Mouse (Mus musculus): ENCODE measurements around the gene Hist2h3c2. TPM values are rescaled to one million over a fixed set of nuclear protein-coding genes. Genes with fewer than 3 reads are reported as not detected.

The Hist2h3c2 gene
- polyA plus RNA-seq, 1 experiment = 1,020 TPM

DNA sequence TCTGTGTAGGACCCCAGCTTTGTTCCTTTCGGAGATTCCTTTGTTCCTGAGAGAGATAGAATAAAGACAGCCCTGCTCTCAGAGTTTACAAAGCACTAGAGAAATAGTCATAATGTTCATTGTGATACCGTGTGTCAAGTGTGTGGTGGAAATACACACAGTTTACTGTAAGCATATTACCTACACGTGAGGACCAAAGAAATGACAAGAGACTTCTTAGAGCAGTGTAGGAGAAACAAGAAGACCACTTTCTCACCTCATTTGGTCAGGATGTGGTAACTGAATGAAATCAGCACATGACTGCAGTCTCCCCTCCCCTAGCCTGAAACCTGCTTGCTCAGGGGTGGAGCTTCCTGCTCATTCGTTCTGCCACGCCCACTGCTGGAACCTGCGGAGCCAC, 40.7 kb downstream of the Hist2h3c2 start:
- Histone ChIP-seq H3K27ac (ENCODE audit: control insufficient read depth, insufficient read depth, low read length) (peak overlapping the region; percentile 96), H3K36me3 (ENCODE audit: control insufficient read depth, insufficient read depth, low read length) (no peaks in the 10 kb centered on the region), H3K27me3 (ENCODE audit: control insufficient read depth, insufficient read depth, low read length) (no peaks in the 10 kb centered on the region), H3K4me3 (ENCODE audit: control insufficient read depth, insufficient read depth, low read length) (peak overlapping the region; percentile 27; the same call in 1 of the 2 replicates), H3K4me1 (replicated peaks; ENCODE audit: control insufficient read depth, insufficient read depth, low read length) (peaks cover 22% of the 10 kb centered on the region)
- DNase-seq = peak; percentile 51
- WGBS = 2% methylated on average over 6 of the region's 6 CpGs
- TF ChIP-seq CTCF (IDR thresholded peaks at IDR 0.05; ENCODE audit: borderline replicate concordance, control insufficient read depth, extremely low read depth, insufficient read depth, low read length, poor library complexity) (no peak), POLR2A (IDR thresholded peaks at IDR 0.05; ENCODE audit: control insufficient read depth, extremely low read depth, insufficient read depth, low read length, poor library complexity) (no peak)

DNA sequence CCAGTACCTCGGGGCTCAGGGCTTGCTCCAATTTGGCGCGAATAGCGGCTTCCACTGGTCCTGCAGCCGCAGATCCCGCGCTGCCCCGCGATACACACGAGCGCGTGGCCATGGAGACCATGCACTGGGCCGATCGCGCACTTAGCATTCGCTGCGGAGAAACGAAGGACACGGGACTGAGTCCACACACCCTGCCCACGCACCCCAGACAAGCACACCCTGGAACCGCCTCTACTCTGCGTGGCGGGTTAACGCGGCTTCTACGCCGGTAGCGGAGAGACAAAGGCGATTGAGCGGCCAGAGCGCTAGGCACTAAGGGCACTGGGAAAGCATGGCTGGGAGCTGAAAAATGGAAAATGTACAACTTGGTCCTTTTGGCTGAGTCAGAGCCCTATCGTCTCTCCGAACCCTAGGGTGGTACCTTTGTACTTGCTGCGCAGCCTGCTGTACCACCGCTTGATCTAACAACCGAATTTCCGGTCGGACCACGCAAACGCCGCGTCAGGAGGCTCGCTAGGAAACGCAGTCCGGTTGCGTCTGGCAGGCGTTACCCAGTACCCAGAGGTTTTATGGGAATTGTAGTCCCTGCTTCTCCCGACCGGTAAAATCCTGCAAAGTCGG, 41.7 kb downstream of the Hist2h3c2 start:
- DNase-seq = peak; percentile 84

DNA sequence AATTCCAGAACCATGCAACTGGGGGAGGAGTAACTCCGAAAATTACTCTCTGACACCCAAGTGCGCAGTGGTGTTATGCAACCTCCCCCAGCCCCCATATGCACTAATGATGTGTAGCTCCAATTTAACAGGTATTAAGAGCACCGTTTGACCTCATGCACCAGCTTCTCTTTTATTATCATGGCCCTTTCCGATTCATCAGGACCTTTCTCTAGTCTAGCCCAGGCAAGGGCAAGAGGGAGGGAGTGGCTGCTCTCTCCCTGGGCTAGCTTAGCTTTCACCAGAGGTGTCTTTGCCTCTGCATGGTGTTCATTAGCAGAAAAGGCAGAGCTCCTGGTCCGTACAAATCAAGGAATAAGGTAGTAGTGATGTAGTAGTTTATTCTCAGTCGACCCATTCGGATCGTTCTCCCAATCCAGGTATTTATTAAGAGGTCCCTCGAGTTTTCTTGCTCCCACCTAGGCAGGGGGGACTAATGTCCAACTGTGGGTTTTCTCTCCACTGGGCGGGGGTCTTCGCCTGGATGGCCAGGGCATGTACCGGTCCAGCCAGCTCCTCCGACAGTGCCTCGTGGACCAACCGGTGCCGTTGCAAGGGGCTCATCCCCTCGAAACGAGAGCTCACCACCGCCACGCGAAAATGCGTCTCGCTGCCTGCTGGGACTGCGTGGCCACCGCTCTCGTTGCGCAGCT, 42.3 kb downstream of the Hist2h3c2 start:
- H3K36me3 ChIP-seq (ENCODE audit: control insufficient read depth, insufficient read depth, low read length) = no peaks in the 10 kb centered on the region
- peak overlapping the region; percentile 89 for H3K4me3 ChIP-seq (ENCODE audit: control insufficient read depth, insufficient read depth, low read length)
- H3K27me3 ChIP-seq (ENCODE audit: control insufficient read depth, insufficient read depth, low read length) = no peaks in the 10 kb centered on the region
- H3K27ac ChIP-seq (ENCODE audit: control insufficient read depth, insufficient read depth, low read length) = no peak overlapping the region
- no peak for DNase-seq
- 22% methylated on average over 27 of the region's 27 CpGs for WGBS
- peaks cover 22% of the 10 kb centered on the region for H3K4me1 ChIP-seq (replicated peaks; ENCODE audit: control insufficient read depth, insufficient read depth, low read length)
- no peak for TF ChIP-seq CTCF (IDR thresholded peaks at IDR 0.05; ENCODE audit: borderline replicate concordance, control insufficient read depth, extremely low read depth, insufficient read depth, low read length, poor library complexity)
- no peak for TF ChIP-seq POLR2A (IDR thresholded peaks at IDR 0.05; ENCODE audit: control insufficient read depth, extremely low read depth, insufficient read depth, low read length, poor library complexity)

More for the DNA sequence above, 41.7 kb downstream of the Hist2h3c2 start:
- TF ChIP-seq CTCF (IDR thresholded peaks at IDR 0.05; ENCODE audit: borderline replicate concordance, control insufficient read depth, extremely low read depth, insufficient read depth, low read length, poor library complexity) (no peak), POLR2A (IDR thresholded peaks at IDR 0.05; ENCODE audit: control insufficient read depth, extremely low read depth, insufficient read depth, low read length, poor library complexity) (peak; percentile 67)
- H3K4me3 ChIP-seq (ENCODE audit: control insufficient read depth, insufficient read depth, low read length) = peak overlapping the region; percentile 89
- no peaks in the 10 kb centered on the region for H3K36me3 ChIP-seq (ENCODE audit: control insufficient read depth, insufficient read depth, low read length)
- no peaks in the 10 kb centered on the region for H3K27me3 ChIP-seq (ENCODE audit: control insufficient read depth, insufficient read depth, low read length)
- H3K27ac ChIP-seq (ENCODE audit: control insufficient read depth, insufficient read depth, low read length) = peak overlapping the region; percentile 67; the same call in 1 of the 2 replicates
- peaks cover 22% of the 10 kb centered on the region for H3K4me1 ChIP-seq (replicated peaks; ENCODE audit: control insufficient read depth, insufficient read depth, low read length)
- WGBS = under 1% methylated on average over 50 of the region's 50 CpGs

DNA sequence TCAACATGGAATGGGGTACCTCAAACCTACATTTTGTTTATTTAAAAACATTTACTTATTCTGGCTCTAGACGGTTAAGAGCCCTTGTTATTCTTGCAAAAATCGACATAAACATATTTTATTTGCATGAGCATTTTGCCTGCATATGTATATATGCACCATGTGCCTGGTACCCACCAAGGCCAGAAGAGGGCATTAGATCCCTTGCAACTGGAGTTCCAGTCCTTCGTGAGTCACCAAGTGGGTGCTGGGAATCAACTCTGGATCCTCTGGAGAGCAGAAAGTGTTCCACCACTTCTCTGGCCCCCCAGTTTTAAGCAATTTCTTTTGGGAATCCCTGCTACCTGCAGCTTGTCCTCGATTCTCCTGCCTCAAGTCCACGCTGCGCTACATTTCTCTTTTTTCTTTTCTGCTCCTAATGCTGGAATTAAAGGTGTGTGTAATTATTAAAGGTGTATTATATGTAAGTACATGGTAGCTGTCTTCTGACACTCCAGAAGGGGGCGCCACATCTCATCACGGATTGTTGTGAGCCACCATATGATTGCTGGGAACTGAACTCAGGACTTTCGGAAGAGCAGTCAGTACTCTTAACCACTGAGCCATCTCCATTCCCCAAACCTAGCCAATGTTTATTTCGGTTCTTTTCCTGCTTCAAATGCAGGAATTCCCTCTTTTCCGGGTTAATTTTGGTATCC, 43.2 kb downstream of the Hist2h3c2 start:
- no peaks in the 10 kb centered on the region for H3K36me3 ChIP-seq (ENCODE audit: control insufficient read depth, insufficient read depth, low read length)
- no peaks in the 10 kb centered on the region for H3K27me3 ChIP-seq (ENCODE audit: control insufficient read depth, insufficient read depth, low read length)
- H3K4me3 ChIP-seq (ENCODE audit: control insufficient read depth, insufficient read depth, low read length) = no peak overlapping the region
- no peak for DNase-seq
- 98% methylated on average over 11 of the region's 11 CpGs for WGBS
- H3K27ac ChIP-seq (ENCODE audit: control insufficient read depth, insufficient read depth, low read length) = no peak overlapping the region
- TF ChIP-seq CTCF (IDR thresholded peaks at IDR 0.05; ENCODE audit: borderline replicate concordance, control insufficient read depth, extremely low read depth, insufficient read depth, low read length, poor library complexity) (no peak), POLR2A (IDR thresholded peaks at IDR 0.05; ENCODE audit: control insufficient read depth, extremely low read depth, insufficient read depth, low read length, poor library complexity) (no peak)
- peaks cover 22% of the 10 kb centered on the region for H3K4me1 ChIP-seq (replicated peaks; ENCODE audit: control insufficient read depth, insufficient read depth, low read length)

DNA sequence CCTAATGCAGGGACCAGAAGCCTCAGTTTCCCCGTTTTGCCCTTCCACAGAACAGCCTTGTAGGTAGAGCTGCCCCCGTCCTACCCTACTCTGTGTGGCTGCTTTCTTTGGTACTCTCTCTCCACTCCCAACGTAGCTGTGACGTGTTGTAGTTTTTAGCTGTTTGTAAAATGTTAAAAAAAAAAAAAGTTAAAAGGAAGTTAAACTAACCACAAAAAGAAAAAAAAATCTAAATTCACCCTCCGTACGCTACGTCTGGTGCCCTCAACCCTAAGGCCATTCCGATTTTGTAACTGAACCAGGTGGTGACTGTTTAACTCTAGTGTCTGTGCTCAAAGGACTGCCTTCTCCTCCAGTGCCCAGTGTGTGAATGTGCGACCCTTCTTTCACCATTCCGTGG, 44.0 kb downstream of the Hist2h3c2 start:
- Histone ChIP-seq H3K36me3 (ENCODE audit: control insufficient read depth, insufficient read depth, low read length) (no peaks in the 10 kb centered on the region), H3K27me3 (ENCODE audit: control insufficient read depth, insufficient read depth, low read length) (no peaks in the 10 kb centered on the region), H3K4me1 (replicated peaks; ENCODE audit: control insufficient read depth, insufficient read depth, low read length) (peaks cover 22% of the 10 kb centered on the region), H3K4me3 (ENCODE audit: control insufficient read depth, insufficient read depth, low read length) (no peak overlapping the region), H3K27ac (ENCODE audit: control insufficient read depth, insufficient read depth, low read length) (no peak overlapping the region)
- no peak for DNase-seq
- TF ChIP-seq POLR2A (IDR thresholded peaks at IDR 0.05; ENCODE audit: control insufficient read depth, extremely low read depth, insufficient read depth, low read length, poor library complexity) = no peak
- no peak for TF ChIP-seq CTCF (IDR thresholded peaks at IDR 0.05; ENCODE audit: borderline replicate concordance, control insufficient read depth, extremely low read depth, insufficient read depth, low read length, poor library complexity)
- WGBS = 21% methylated on average over 10 of the region's 10 CpGs

DNA sequence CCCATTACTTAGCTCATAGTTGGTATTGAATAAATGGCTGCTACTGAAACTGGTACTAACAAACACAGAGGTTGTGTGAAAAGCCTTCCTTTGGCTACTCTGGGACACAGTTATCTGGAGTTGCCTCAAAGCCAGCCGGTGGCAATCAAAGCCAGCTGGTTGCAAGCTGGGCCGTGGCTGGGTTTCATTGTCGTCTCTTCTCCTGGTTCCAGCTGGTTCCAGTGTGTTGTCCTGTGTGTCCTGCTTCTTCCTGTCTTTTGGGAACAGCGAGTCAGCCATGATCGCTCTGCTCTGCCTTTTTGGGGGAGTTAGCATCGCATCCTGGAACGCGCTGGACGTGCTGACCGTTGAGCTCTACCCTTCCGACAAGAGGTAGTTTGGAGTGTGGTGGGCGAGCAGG, 46.0 kb downstream of the Hist2h3c2 start:
- no peak for DNase-seq
- Histone ChIP-seq H3K4me1 (replicated peaks; ENCODE audit: control insufficient read depth, insufficient read depth, low read length) (peaks cover 14% of the 10 kb centered on the region), H3K4me3 (ENCODE audit: control insufficient read depth, insufficient read depth, low read length) (no peak overlapping the region), H3K27me3 (ENCODE audit: control insufficient read depth, insufficient read depth, low read length) (no peaks in the 10 kb centered on the region), H3K36me3 (ENCODE audit: control insufficient read depth, insufficient read depth, low read length) (no peaks in the 10 kb centered on the region), H3K27ac (ENCODE audit: control insufficient read depth, insufficient read depth, low read length) (no peak overlapping the region)
- 96% methylated on average over 12 of the region's 12 CpGs for WGBS
- TF ChIP-seq CTCF (IDR thresholded peaks at IDR 0.05; ENCODE audit: borderline replicate concordance, control insufficient read depth, extremely low read depth, insufficient read depth, low read length, poor library complexity) = no peak
- TF ChIP-seq POLR2A (IDR thresholded peaks at IDR 0.05; ENCODE audit: control insufficient read depth, extremely low read depth, insufficient read depth, low read length, poor library complexity) = no peak

Other genes starting within 250 kb of the Hist2h3c2 start
- 65.8 and 73.9 TPM in 2 replicates for gene Plekho1, start 243.1 kb downstream of the Hist2h3c2 start, polyA plus RNA-seq (2012; rRNA removed)
- gene Vps45, start 180.7 kb downstream of the Hist2h3c2 start, polyA plus RNA-seq (2012; rRNA removed) = 5.8 and 7.5 TPM in 2 replicates
- gene Otud7b, start 134.6 kb downstream of the Hist2h3c2 start, polyA plus RNA-seq (2012; rRNA removed) = 9.6 and 11.6 TPM in 2 replicates
- gene Mtmr11, start 77.1 kb downstream of the Hist2h3c2 start, polyA plus RNA-seq (2012; rRNA removed) = 4.0 and 5.8 TPM in 2 replicates
- 175 and 219 TPM in 2 replicates for gene Sf3b4, start 66.8 kb downstream of the Hist2h3c2 start, polyA plus RNA-seq (2012; rRNA removed)
- 3.7 and 4.4 TPM in 2 replicates for gene Sv2a, start 58.0 kb downstream of the Hist2h3c2 start, polyA plus RNA-seq (2012; rRNA removed)
- gene Bola1, start 19.4 kb downstream of the Hist2h3c2 start, polyA plus RNA-seq (2012; rRNA removed) = 54.1 and 55.4 TPM in 2 replicates
- gene Hist2h2ab, start 19.3 kb downstream of the Hist2h3c2 start, polyA plus RNA-seq (2012; rRNA removed) = 6.1 and 15.8 TPM in 2 replicates
- gene Hist2h2ac, start 18.2 kb downstream of the Hist2h3c2 start, polyA plus RNA-seq (2012; rRNA removed) = 149 and 173 TPM in 2 replicates
- 14.7 and 16.7 TPM in 2 replicates for gene Hist2h2be, start 18.0 kb downstream of the Hist2h3c2 start, polyA plus RNA-seq (2012; rRNA removed)
- gene Hist2h2aa2, start 1.1 kb upstream of the Hist2h3c2 start, polyA plus RNA-seq (2012; rRNA removed) = 255 and 367 TPM in 2 replicates
- gene Hist2h2aa1, start 6.4 kb upstream of the Hist2h3c2 start, polyA plus RNA-seq (2012; rRNA removed) = 565 and 592 TPM in 2 replicates
- gene Hist2h3c1, start 7.6 kb upstream of the Hist2h3c2 start, polyA plus RNA-seq (2012; rRNA removed) = not detected in 2 replicates
- gene Hist2h4, start 24.2 kb upstream of the Hist2h3c2 start, polyA plus RNA-seq (2012; rRNA removed) = 87.7 and 101 TPM in 2 replicates
- gene Hist2h3b, start 29.5 kb upstream of the Hist2h3c2 start, polyA plus RNA-seq (2012; rRNA removed) = 1,135 and 1,442 TPM in 2 replicates
- 163 and 177 TPM in 2 replicates for gene Hist2h2bb, start 30.6 kb upstream of the Hist2h3c2 start, polyA plus RNA-seq (2012; rRNA removed)
- gene Fcgr1, start 54.8 kb upstream of the Hist2h3c2 start, polyA plus RNA-seq (2012; rRNA removed) = 3.8 and 6.8 TPM in 2 replicates
- gene BC107364, start 213.2 kb upstream of the Hist2h3c2 start, polyA plus RNA-seq (2012; rRNA removed) = 0.09 and 0.32 TPM in 2 replicates